Mouse (Mus musculus) heart, adult 2 months (tissue): ENCODE results near the gene Ninj2.

Experiments used
- CTCF ChIP-seq: fragments of 200-600 bp; IDR thresholded peaks from 2 replicates; pipeline ENCODE4 v1.8.1; 2022; ENCODE audit warnings: antibody characterized with exemption, mild to moderate bottlenecking, moderate library complexity
- EP300 ChIP-seq: fragments of 200-500 bp; IDR thresholded peaks from 2 replicates; pipeline ENCODE4 v1.6.1; 2011; ENCODE audit warnings: low read depth, low read length, control low read depth; ENCODE audit not compliant: insufficient read depth
- POLR2A ChIP-seq: fragments of 200-500 bp; IDR thresholded peaks from 2 replicates; pipeline ENCODE4 v1.6.1; 2011; ENCODE audit warnings: mild to moderate bottlenecking, low read depth, low read length, control low read depth; ENCODE audit not compliant: insufficient read depth

DNA sequence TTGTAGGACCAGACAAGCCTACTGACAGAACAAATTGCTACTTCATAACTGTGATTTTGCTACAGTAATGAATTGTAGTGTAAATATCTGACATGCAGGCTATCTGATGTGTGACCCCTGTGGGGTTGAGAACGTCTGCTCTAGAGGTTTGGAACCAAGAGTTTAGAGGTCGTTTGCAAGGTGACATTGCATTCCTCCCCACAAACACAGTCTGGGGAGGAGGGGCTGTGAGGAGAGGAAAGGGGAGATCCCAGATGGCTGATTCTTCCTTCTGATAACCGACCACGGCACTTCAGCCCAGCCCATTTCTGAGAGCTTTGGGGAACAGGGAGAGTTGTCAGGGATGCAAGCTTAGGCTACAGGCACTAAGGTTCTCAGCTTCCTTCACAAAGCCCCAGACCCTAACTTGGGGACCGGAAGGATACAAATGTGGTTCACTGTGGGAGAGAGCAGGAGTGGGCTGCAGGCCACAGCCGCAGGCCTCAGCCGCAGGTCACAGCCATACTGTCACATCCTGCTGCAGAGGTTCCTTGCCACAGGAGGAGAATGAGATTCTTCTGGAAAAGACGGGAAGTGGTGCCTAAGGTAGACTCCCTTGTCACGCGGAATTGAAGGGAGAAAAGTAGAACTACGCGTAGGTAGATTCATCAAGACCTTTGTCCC, 56.4 kb downstream of the Ninj2 start:
- TF ChIP-seq EP300: no peak
- no peak for TF ChIP-seq CTCF
- no peak for TF ChIP-seq POLR2A
